Mouse (Mus musculus) C2C12 (cell line): ENCODE measurements around the gene Wdr83. TPM values are rescaled to one million over a fixed set of nuclear protein-coding genes. Genes with fewer than 3 reads are reported as not detected.
A peak's percentile ranks its signal among the peaks of the same experiment; 100 is the strongest.

Source experiments
- H3K27me3 ChIP-seq: one replicate; pipeline ENCODE4 v1.6.1; 2011; ENCODE audit not compliant: control insufficient read depth, insufficient read depth, insufficient read length
- H3K36me3 ChIP-seq: one replicate; pipeline ENCODE4 v1.6.1; 2011; ENCODE audit not compliant: control insufficient read depth, insufficient read depth
- H3K4me3 ChIP-seq: one replicate; pipeline ENCODE4 v1.5.1; 2011; ENCODE audit warnings: mild to moderate bottlenecking, control low read depth; ENCODE audit not compliant: poor library complexity, insufficient read depth, severe bottlenecking
- H3K79me2 ChIP-seq: one replicate; pipeline ENCODE4 v1.6.1; 2011; ENCODE audit not compliant: control insufficient read depth, insufficient read depth
- H3K79me3 ChIP-seq: one replicate; pipeline ENCODE4 v1.6.1; 2011; ENCODE audit warnings: low read depth, control low read depth
- H3ac ChIP-seq: one replicate; pipeline ENCODE3; 2011; ENCODE audit warnings: low read depth; ENCODE audit not compliant: control insufficient read depth, insufficient read length
- CEBPB ChIP-seq: IDR thresholded peaks from one replicate; pipeline ENCODE4 v1.6.1; 2011; ENCODE audit warnings: low read depth, mild to moderate bottlenecking, control low read depth, moderate library complexity
- CTCF ChIP-seq: IDR thresholded peaks from one replicate; pipeline ENCODE4 v1.5.1; 2011; ENCODE audit not compliant: control insufficient read depth, insufficient read depth, insufficient read length
- FOSL1 ChIP-seq: IDR thresholded peaks from one replicate; pipeline ENCODE4 v1.8.0; 2011; ENCODE audit warnings: mild to moderate bottlenecking, low read length; ENCODE audit not compliant: poor library complexity, insufficient read depth, severe bottlenecking
- MAX ChIP-seq: IDR thresholded peaks from one replicate; pipeline ENCODE4 v1.6.1; 2011; ENCODE audit warnings: mild to moderate bottlenecking, control low read depth
- MYOD1 ChIP-seq: IDR thresholded peaks from one replicate; pipeline ENCODE4 v1.6.1; 2011; ENCODE audit warnings: low read depth; ENCODE audit not compliant: control insufficient read depth, insufficient read length
- MYOG ChIP-seq: IDR thresholded peaks from one replicate; pipeline ENCODE4 v1.6.1; 2011; ENCODE audit not compliant: control insufficient read depth, insufficient read length; ENCODE audit errors: extremely low read depth
- USF1 ChIP-seq: IDR thresholded peaks from one replicate; pipeline ENCODE4 v1.6.1; 2011; ENCODE audit warnings: low read depth, mild to moderate bottlenecking, control low read depth, moderate library complexity
- polyA plus RNA-seq: library from polyadenylated mRNA; unstranded; fragments of >200 nt; fragmentation: generic; extraction: Trizol; gene quantifications from one replicate; pipeline ENCODE4 v1.2.1, GENCODE M21; 2012; ENCODE audit warnings: missing spikeins

Gene Wdr83
- polyA plus RNA-seq, 1 experiment: 25.0 TPM

DNA sequence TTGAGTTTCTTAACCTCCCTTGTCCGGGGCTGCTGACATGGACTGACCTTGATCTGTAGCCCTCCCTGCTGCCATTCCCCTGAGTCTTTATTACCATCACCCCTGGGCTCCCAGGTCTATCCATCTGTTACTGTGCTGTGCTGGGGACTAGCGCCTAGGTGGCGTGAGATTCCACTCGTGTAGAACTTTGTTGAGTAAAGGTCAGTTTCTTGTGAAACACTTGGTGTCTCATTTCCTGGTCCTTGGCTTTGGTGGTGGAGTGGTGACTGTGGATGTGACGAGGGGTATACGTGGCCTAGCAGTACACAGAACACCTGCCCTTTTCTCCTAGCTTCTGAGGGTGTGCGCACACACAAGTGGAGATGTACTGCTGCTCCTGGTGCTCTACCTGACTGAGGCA is 23.7 kb downstream of the Wdr83 start:
- H3ac ChIP-seq: no peak overlapping the region
- no peak for TF ChIP-seq USF1
- peaks cover 20% of the 10 kb centered on the region for H3K79me2 ChIP-seq
- H3K36me3 ChIP-seq: peaks cover 44% of the 10 kb centered on the region
- no peak overlapping the region for H3K4me3 ChIP-seq
- H3K27me3 ChIP-seq: no peaks in the 10 kb centered on the region
- peaks cover 3% of the 10 kb centered on the region for H3K79me3 ChIP-seq

DNA sequence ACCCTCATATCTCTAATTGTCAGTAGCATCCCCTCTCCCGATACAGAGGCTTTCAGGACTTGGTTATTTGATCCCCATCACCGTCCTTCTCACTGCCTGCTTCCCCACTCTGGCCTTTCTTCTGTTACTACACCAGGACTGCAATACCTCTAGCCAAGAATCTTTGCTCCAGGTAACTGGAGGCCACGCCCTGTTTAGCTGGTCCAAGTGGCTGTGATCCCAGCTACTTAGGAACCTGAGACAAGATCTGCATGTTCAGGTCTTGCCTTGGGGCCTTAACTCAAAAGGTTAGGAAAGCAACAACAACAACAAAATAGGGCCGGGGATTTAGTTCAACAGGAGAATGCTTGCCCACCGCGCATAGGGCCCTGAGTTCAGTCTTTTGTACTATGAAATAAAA is 37.5 kb downstream of the Wdr83 start:
- H3K36me3 ChIP-seq: peaks cover 80% of the 10 kb centered on the region
- TF ChIP-seq USF1 (no peak), MAX (no peak), FOSL1 (no peak), CEBPB (no peak), MYOD1 (no peak)
- no peaks in the 10 kb centered on the region for H3K27me3 ChIP-seq
- H3K79me3 ChIP-seq: peaks cover 44% of the 10 kb centered on the region
- H3ac ChIP-seq: no peak overlapping the region
- no peak overlapping the region for H3K4me3 ChIP-seq
- peaks cover 87% of the 10 kb centered on the region for H3K79me2 ChIP-seq

DNA sequence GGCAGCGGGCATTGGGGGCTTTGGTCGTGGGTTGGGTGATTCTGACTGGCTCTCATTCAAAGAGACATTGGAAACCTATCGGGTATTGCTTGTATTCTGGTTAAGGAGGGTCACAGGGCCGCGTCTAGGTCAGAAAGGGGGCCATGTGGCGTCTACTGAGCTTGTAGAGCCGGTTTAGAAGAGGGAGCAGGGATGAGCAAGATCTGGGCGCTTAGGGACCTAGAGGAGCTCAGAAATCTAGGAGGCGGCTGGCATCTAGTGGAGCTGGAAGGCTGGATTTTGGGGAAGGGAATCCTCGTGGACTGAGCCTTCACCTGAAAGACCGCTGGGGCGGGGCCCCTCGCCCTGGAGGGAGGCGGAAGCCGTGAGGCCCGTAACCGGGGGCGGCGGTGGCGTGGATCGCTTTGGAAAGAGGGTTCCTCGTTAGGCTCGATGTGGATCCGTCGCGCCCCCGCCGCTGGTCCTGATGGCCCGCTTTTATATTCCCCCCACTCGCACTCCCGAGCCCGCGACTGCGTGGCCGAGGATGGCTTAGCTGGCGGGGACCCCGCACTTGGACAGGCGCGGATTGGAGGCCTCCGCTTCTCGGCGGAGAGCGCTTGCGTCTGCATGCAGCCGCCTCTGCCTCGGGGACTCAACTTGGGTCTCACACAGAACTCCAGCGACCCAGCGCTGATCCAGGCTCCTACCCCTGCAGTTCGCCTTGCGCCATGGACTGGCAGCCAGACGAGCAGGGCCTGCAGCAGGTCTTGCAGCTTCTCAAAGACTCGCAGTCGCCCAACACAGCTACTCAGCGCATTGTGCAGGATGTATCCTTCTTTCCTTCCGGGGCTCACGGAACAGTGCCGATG is 43.2 kb downstream of the Wdr83 start:
- Histone ChIP-seq H3ac (peak overlapping the region; percentile 74), H3K79me3 (peaks cover 56% of the 10 kb centered on the region), H3K4me3 (peak overlapping the region; percentile 79), H3K79me2 (peaks cover 80% of the 10 kb centered on the region), H3K36me3 (peaks cover 42% of the 10 kb centered on the region), H3K27me3 (no peaks in the 10 kb centered on the region)
- TF ChIP-seq MYOD1 (no peak), CTCF (no peak), USF1 (no peak), FOSL1 (no peak), CEBPB (no peak), MYOG (no peak), MAX (no peak)

DNA sequence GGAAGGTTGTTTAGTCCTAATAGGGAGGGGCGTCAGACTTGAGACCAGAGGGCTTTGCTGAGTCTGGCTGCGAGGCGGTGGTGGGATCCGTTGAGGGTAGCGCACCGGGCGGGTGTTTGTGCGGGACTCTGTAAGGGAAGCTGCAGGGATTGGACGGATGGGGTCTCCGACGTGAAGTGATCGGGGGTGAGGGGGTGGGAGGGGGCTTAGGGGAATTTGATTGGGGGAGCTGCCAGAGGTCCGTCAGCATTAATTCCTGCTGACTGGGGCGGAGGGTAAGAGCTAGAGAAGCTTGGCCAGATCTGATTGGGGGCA is 43.8 kb downstream of the Wdr83 start:
- TF ChIP-seq MAX (no peak), CEBPB (no peak), MYOD1 (no peak), MYOG (no peak), USF1 (no peak), FOSL1 (no peak), CTCF (no peak)
- Histone ChIP-seq H3K36me3 (peaks cover 46% of the 10 kb centered on the region), H3K79me3 (peaks cover 54% of the 10 kb centered on the region), H3K4me3 (peak overlapping the region; percentile 79), H3ac (peak overlapping the region; percentile 74), H3K27me3 (no peaks in the 10 kb centered on the region), H3K79me2 (peaks cover 80% of the 10 kb centered on the region)

DNA sequence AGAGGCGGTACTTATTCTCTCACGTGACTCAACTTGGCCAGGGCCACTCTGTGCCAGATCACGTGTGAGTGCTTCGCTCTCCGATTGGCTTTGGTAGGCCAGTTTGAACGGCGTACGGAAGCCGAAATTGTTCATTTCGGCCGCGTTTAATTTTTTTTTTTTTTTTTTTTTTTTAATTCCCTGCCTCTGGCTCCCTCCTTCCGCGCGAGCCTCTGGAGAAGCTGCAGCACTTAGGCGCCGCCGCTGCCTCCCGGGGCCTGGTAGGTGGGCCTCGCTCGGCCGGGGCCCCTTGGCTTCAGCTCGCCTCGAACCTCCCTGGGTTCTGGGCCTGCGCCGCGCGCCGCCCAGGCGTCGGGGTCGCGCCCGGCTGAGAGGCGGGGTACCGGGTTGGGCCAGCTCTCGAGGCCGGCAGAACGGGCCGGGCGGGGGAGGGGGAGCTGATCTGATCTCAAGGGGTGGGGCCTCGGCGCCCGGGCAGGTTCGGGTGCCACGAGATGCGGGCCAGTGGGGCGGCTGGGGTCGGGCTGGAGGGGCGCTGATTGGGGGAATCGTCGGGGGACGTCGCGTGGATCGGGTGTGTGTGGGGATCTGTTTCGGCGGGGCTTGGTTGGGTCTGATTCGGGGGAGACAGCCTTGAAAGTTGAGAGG is 44.3 kb downstream of the Wdr83 start, which contains the start of gene Tnpo2:
Gene Tnpo2, plus strand, starts transcription at position 198 of the 648 bp plus-strand sequence.
- Histone ChIP-seq H3K79me2 (peaks cover 80% of the 10 kb centered on the region), H3K27me3 (no peaks in the 10 kb centered on the region), H3K36me3 (peaks cover 46% of the 10 kb centered on the region), H3ac (peak within 1 kb of the TSS; percentile 85), H3K79me3 (peaks cover 52% of the 10 kb centered on the region), H3K4me3 (peak within 1 kb of the TSS; percentile 79)
- TF ChIP-seq MAX (peak; percentile 73), USF1 (peak; percentile 96), CTCF (no peak)

DNA sequence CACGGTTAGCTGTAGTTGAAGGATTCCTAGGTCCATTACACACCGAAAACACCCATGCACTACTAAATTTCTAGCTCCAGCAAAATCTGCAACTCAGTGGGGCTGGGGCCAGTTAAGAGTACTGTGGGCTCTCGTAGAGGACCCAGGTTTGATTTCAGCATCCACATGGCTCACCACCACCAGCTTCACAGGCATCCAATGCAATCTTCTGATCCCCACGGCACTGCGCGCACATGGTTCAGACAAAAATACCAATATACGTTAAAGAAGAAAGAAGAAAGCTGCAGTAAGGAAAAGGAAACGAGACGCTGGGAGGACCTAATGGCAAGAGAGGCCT is 44.8 kb downstream of the Wdr83 start:
- TF ChIP-seq USF1: no peak
- no peak for TF ChIP-seq MAX
- TF ChIP-seq MYOD1: no peak
- no peak for TF ChIP-seq FOSL1
- no peak for TF ChIP-seq CTCF
- TF ChIP-seq CEBPB: no peak
- TF ChIP-seq MYOG: no peak
- Histone ChIP-seq H3K4me3 (peak overlapping the region; percentile 79), H3K79me3 (peaks cover 56% of the 10 kb centered on the region), H3ac (peak overlapping the region; percentile 85), H3K36me3 (peaks cover 46% of the 10 kb centered on the region), H3K79me2 (peaks cover 80% of the 10 kb centered on the region), H3K27me3 (no peaks in the 10 kb centered on the region)
